Mouse (Mus musculus): Measurements from ENCODE around the gene Mical2. TPM values are rescaled to one million over a fixed set of nuclear protein-coding genes. Genes with fewer than 3 reads are reported as not detected.

The Mical2 gene
- polyA plus RNA-seq, 1 experiment: 15.0 TPM

- DNase-seq (ENCODE audit: low read depth): no peak
Measured at GRCm38 (mm10) chr7:112241211-112241944, 15.7 kb downstream of the Mical2 start.

- no peak for DNase-seq (ENCODE audit: low read depth)
Measured at GRCm38 (mm10) chr7:112241945-112242329, 16.3 kb downstream of the Mical2 start.

GRCm38 (mm10) chr7:112242587-112242986 lies 16.9 kb downstream of the Mical2 start:
- no peak for DNase-seq (ENCODE audit: low read depth)

GRCm38 (mm10) chr7:112244071-112244470 lies 18.4 kb downstream of the Mical2 start:
- DNase-seq (ENCODE audit: low read depth): no peak

GRCm38 (mm10) chr7:112244683-112245082 lies 19.0 kb downstream of the Mical2 start:
- DNase-seq (ENCODE audit: low read depth): no peak

GRCm38 (mm10) chr7:112245839-112246438 lies 20.3 kb downstream of the Mical2 start:
- DNase-seq (ENCODE audit: low read depth): peak; percentile 78

GRCm38 (mm10) chr7:112246442-112246841 lies 20.8 kb downstream of the Mical2 start:
- DNase-seq (ENCODE audit: low read depth): peak; percentile 98

- no peak for DNase-seq (ENCODE audit: low read depth)
Measured at GRCm38 (mm10) chr7:112247890-112248289, 22.2 kb downstream of the Mical2 start.

GRCm38 (mm10) chr7:112249476-112249875 lies 23.8 kb downstream of the Mical2 start:
- no peak for DNase-seq (ENCODE audit: low read depth)

GRCm38 (mm10) chr7:112252065-112252464 lies 26.4 kb downstream of the Mical2 start:
- DNase-seq (ENCODE audit: low read depth): no peak

GRCm38 (mm10) chr7:112254233-112254632 lies 28.6 kb downstream of the Mical2 start:
- no peak for DNase-seq (ENCODE audit: low read depth)

GRCm38 (mm10) chr7:112255248-112255866 lies 29.7 kb downstream of the Mical2 start:
- DNase-seq (ENCODE audit: low read depth): no peak

GRCm38 (mm10) chr7:112258338-112258903 lies 32.8 kb downstream of the Mical2 start:
- no peak for DNase-seq (ENCODE audit: low read depth)

- DNase-seq (ENCODE audit: low read depth): no peak
Measured at GRCm38 (mm10) chr7:112259286-112259685, 33.6 kb downstream of the Mical2 start.

- no peak for DNase-seq (ENCODE audit: low read depth)
Measured at GRCm38 (mm10) chr7:112261121-112261520, 35.5 kb downstream of the Mical2 start.

GRCm38 (mm10) chr7:112267266-112267665 lies 41.6 kb downstream of the Mical2 start:
- no peak for DNase-seq (ENCODE audit: low read depth)

- DNase-seq (ENCODE audit: low read depth): no peak
Measured at GRCm38 (mm10) chr7:112268761-112269425, 43.2 kb downstream of the Mical2 start.

GRCm38 (mm10) chr7:112270870-112271269 lies 45.2 kb downstream of the Mical2 start:
- DNase-seq (ENCODE audit: low read depth): no peak

GRCm38 (mm10) chr7:112271627-112272026 lies 46.0 kb downstream of the Mical2 start:
- DNase-seq (ENCODE audit: low read depth): peak; percentile 92

- DNase-seq (ENCODE audit: low read depth): no peak
Measured at GRCm38 (mm10) chr7:112272692-112273091, 47.0 kb downstream of the Mical2 start.

GRCm38 (mm10) chr7:112273451-112273850 lies 47.8 kb downstream of the Mical2 start:
- no peak for DNase-seq (ENCODE audit: low read depth)

GRCm38 (mm10) chr7:112274611-112275010 lies 49.0 kb downstream of the Mical2 start:
- no peak for DNase-seq (ENCODE audit: low read depth)
